Mouse (Mus musculus): Measurements from ENCODE around the gene Prkg1. TPM values are rescaled to one million over a fixed set of nuclear protein-coding genes. Genes with fewer than 3 reads are reported as not detected.

The Prkg1 gene
- total RNA-seq, 1 experiment = 1.5 TPM

DNA sequence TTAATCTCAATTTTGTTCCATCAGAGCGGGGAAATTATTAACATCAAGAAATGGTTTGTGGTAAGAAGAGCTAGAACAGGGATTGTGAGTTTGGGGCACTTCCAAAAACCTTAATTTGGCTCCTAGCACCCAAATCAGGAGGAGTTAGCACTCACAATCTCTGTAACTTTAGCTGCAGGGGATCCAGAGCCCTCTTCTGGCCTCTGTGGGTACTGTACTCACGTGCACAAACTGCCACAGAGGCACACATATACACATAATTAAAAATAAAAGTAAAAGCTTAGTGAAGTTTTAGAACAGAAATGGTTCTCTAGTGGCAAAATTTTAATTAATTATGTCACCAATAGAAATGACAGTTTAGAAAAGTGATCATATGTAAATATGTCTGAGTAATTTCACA, 614.9 kb downstream of the Prkg1 start:
- in situ Hi-C loops (cut with MboI; ENCODE audit: low sequenced_read_pairs in 2 of 2, unreplicated experiment in 2 of 2) = no loop called here
- 0 out of 2 replicates have a peak, but pooled peaks have one; percentile 6 for TF ChIP-seq ZC3H11A (IDR thresholded peaks at IDR 0.05; ENCODE audit: borderline replicate concordance, low read depth, low read length)
- no peak for TF ChIP-seq ZNF384 (IDR thresholded peaks at IDR 0.05; ENCODE audit: low read depth, low read length)
- no peak overlapping the region for H3K27ac ChIP-seq (ENCODE audit: insufficient read depth, low read depth, low read length, poor library complexity, severe bottlenecking)

DNA sequence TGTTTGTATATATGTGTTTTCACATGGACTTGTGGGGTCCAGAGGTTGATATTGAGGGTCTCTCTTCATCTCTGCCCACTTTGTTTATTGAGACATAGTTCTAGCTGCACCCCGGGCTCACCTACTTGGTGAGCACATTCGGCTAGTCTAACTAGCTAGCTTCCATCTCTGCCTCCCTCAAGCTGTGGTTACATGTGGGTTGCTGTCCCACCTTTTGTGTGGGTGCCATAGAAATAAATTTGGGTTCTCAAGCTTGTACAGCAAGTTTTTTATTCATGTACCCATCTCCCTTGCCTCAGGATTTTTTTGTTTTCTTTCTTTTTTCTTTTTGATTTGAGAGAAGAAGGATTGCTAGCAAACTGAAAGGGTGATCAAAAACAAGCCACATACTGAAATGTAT, 617.4 kb downstream of the Prkg1 start:
- no peak overlapping the region for H3K4me3 ChIP-seq (ENCODE audit: insufficient read depth in 1 of 2, low read depth in 1 of 2, low read length in 2 of 2, poor library complexity in 1 of 2, severe bottlenecking in 1 of 2)
- H3K9ac ChIP-seq (ENCODE audit: insufficient read depth, low read depth, low read length, poor library complexity, severe bottlenecking) = no peak overlapping the region

More for the DNA sequence above, 614.9 kb downstream of the Prkg1 start:
- Histone ChIP-seq H3K4me3 (ENCODE audit: insufficient read depth in 1 of 2, low read depth in 1 of 2, low read length in 2 of 2, poor library complexity in 1 of 2, severe bottlenecking in 1 of 2) (no peak overlapping the region), H3K9me3 (ENCODE audit: control insufficient read depth, insufficient read depth, low read depth, low read length) (no peaks in the 10 kb centered on the region), H3K36me3 (ENCODE audit: control insufficient read depth, insufficient read depth, low read length, poor library complexity, severe bottlenecking) (no peaks in the 10 kb centered on the region), H3K4me1 (ENCODE audit: control insufficient read depth in 2 of 2, insufficient read depth in 2 of 2, low read length in 2 of 2, poor library complexity in 1 of 2) (no peaks in the 10 kb centered on the region), H3K9ac (ENCODE audit: insufficient read depth, low read depth, low read length, poor library complexity, severe bottlenecking) (no peak overlapping the region)
- no peak for DNase-seq (ENCODE audit: low read depth, low spot score)

DNA sequence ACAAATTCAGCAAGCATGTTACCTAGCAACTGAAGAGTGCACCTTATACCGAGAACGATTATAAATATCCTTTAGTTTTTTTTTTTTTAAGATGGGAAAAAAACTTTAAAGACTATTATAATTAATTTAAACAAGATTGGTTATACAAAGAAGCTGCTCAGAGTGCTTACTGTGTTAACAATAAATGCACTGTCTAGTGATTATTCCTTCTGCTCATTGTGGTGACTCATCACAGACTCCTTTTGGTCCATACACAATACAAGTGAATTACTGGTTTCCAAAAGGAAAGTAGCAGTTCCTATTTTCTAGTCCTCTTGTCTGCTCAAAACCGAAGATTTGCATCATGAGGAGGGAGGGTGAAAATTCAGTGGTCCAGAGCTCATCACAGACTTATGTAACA, 618.7 kb downstream of the Prkg1 start:
- in situ Hi-C loops (cut with MboI; ENCODE audit: low sequenced_read_pairs in 2 of 2, unreplicated experiment in 2 of 2) = no loop called here
- no peak for DNase-seq (ENCODE audit: low read depth, low spot score)
- Histone ChIP-seq H3K36me3 (ENCODE audit: control insufficient read depth, insufficient read depth, low read length, poor library complexity, severe bottlenecking) (no peaks in the 10 kb centered on the region), H3K9me3 (ENCODE audit: control insufficient read depth, insufficient read depth, low read depth, low read length) (no peaks in the 10 kb centered on the region), H3K9ac (ENCODE audit: insufficient read depth, low read depth, low read length, poor library complexity, severe bottlenecking) (no peak overlapping the region), H3K4me1 (ENCODE audit: control insufficient read depth in 2 of 2, insufficient read depth in 2 of 2, low read length in 2 of 2, poor library complexity in 1 of 2) (no peaks in the 10 kb centered on the region), H3K4me3 (ENCODE audit: insufficient read depth in 1 of 2, low read depth in 1 of 2, low read length in 2 of 2, poor library complexity in 1 of 2, severe bottlenecking in 1 of 2) (no peak overlapping the region), H3K27ac (ENCODE audit: insufficient read depth, low read depth, low read length, poor library complexity, severe bottlenecking) (no peak overlapping the region)
- no peak for TF ChIP-seq ZC3H11A (IDR thresholded peaks at IDR 0.05; ENCODE audit: borderline replicate concordance, low read depth, low read length)
- TF ChIP-seq CHD2 (IDR thresholded peaks at IDR 0.05; ENCODE audit: low read depth, low read length) = no peak
- no peak for TF ChIP-seq MAFK (IDR thresholded peaks at IDR 0.05; ENCODE audit: insufficient read depth, low read depth, low read length)
- no peak for TF ChIP-seq HCFC1 (IDR thresholded peaks at IDR 0.05; ENCODE audit: borderline replicate concordance, insufficient read depth, low read length)
- no peak for TF ChIP-seq ZNF384 (IDR thresholded peaks at IDR 0.05; ENCODE audit: low read depth, low read length)

More for the DNA sequence above, 617.4 kb downstream of the Prkg1 start:
- H3K36me3 ChIP-seq (ENCODE audit: control insufficient read depth, insufficient read depth, low read length, poor library complexity, severe bottlenecking) = no peaks in the 10 kb centered on the region
- H3K27ac ChIP-seq (ENCODE audit: insufficient read depth, low read depth, low read length, poor library complexity, severe bottlenecking) = no peak overlapping the region
- no peaks in the 10 kb centered on the region for H3K9me3 ChIP-seq (ENCODE audit: control insufficient read depth, insufficient read depth, low read depth, low read length)
- no peaks in the 10 kb centered on the region for H3K4me1 ChIP-seq (ENCODE audit: control insufficient read depth in 2 of 2, insufficient read depth in 2 of 2, low read length in 2 of 2, poor library complexity in 1 of 2)
- DNase-seq (ENCODE audit: low read depth, low spot score) = no peak
- in situ Hi-C loops (cut with MboI; ENCODE audit: low sequenced_read_pairs in 2 of 2, unreplicated experiment in 2 of 2) = no loop called here
- no peak for TF ChIP-seq ZNF384 (IDR thresholded peaks at IDR 0.05; ENCODE audit: low read depth, low read length)
- no peak for TF ChIP-seq ZC3H11A (IDR thresholded peaks at IDR 0.05; ENCODE audit: borderline replicate concordance, low read depth, low read length)
- no peak for TF ChIP-seq MAFK (IDR thresholded peaks at IDR 0.05; ENCODE audit: insufficient read depth, low read depth, low read length)
- TF ChIP-seq CHD2 (IDR thresholded peaks at IDR 0.05; ENCODE audit: low read depth, low read length) = no peak
- no peak for TF ChIP-seq HCFC1 (IDR thresholded peaks at IDR 0.05; ENCODE audit: borderline replicate concordance, insufficient read depth, low read length)

DNA sequence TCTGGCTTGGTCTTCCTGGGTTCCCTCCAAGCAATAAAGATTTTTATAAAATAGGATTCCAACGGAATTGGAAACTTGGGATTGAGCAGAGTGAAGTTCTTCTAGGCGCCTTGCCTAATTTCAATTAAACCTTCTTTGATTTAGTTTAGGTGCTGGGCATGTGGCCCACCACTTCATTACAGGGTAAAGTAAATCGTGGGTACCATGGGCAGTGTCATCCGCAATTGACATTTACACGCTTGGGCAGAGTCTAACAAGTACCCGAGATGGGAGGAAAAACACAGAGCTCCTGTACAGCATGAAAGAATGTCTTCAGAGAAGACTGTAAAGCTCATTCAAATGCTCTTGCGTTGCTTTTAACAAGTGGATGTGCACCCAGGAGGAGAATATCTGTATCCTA, 622.9 kb downstream of the Prkg1 start:
- no peak for TF ChIP-seq CHD2 (IDR thresholded peaks at IDR 0.05; ENCODE audit: low read depth, low read length)
- TF ChIP-seq HCFC1 (IDR thresholded peaks at IDR 0.05; ENCODE audit: borderline replicate concordance, insufficient read depth, low read length) = no peak
- TF ChIP-seq MAFK (IDR thresholded peaks at IDR 0.05; ENCODE audit: insufficient read depth, low read depth, low read length) = no peak
- no peak for TF ChIP-seq ZC3H11A (IDR thresholded peaks at IDR 0.05; ENCODE audit: borderline replicate concordance, low read depth, low read length)
- no peak for TF ChIP-seq ZNF384 (IDR thresholded peaks at IDR 0.05; ENCODE audit: low read depth, low read length)
- in situ Hi-C loops (cut with MboI; ENCODE audit: low sequenced_read_pairs in 2 of 2, unreplicated experiment in 2 of 2) = no loop called here
- H3K4me1 ChIP-seq (ENCODE audit: control insufficient read depth in 2 of 2, insufficient read depth in 2 of 2, low read length in 2 of 2, poor library complexity in 1 of 2) = no peaks in the 10 kb centered on the region
- DNase-seq (ENCODE audit: low read depth, low spot score) = no peak
- no peaks in the 10 kb centered on the region for H3K36me3 ChIP-seq (ENCODE audit: control insufficient read depth, insufficient read depth, low read length, poor library complexity, severe bottlenecking)
- H3K4me3 ChIP-seq (ENCODE audit: insufficient read depth in 1 of 2, low read depth in 1 of 2, low read length in 2 of 2, poor library complexity in 1 of 2, severe bottlenecking in 1 of 2) = no peak overlapping the region
- H3K9ac ChIP-seq (ENCODE audit: insufficient read depth, low read depth, low read length, poor library complexity, severe bottlenecking) = no peak overlapping the region
- H3K9me3 ChIP-seq (ENCODE audit: control insufficient read depth, insufficient read depth, low read depth, low read length) = no peaks in the 10 kb centered on the region
- no peak overlapping the region for H3K27ac ChIP-seq (ENCODE audit: insufficient read depth, low read depth, low read length, poor library complexity, severe bottlenecking)

DNA sequence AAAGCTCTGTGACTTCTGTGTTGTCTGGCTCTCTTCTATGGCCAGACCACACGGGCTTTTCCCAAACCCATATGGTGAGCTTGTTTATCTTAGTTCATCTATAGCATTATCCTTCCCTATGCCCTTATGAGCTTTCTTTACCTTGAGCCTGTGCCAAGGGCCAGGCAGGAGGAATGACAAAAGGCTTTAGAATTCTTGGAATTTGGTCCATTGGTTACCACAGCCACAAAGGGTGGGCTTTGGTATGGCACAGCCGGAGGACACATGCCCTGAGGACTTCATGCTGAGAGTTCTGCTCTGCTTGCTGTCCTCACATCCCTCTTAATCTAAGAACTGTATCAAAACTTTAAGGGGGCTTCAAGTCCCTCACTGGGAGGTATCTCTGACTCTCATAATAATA, 628.5 kb downstream of the Prkg1 start:
- Histone ChIP-seq H3K4me3 (ENCODE audit: insufficient read depth in 1 of 2, low read depth in 1 of 2, low read length in 2 of 2, poor library complexity in 1 of 2, severe bottlenecking in 1 of 2) (no peak overlapping the region), H3K27ac (ENCODE audit: insufficient read depth, low read depth, low read length, poor library complexity, severe bottlenecking) (no peak overlapping the region), H3K4me1 (ENCODE audit: control insufficient read depth in 2 of 2, insufficient read depth in 2 of 2, low read length in 2 of 2, poor library complexity in 1 of 2) (0 out of 4 replicates have a peak, but pooled peaks cover 0 to 2% of the 10 kb centered on the region in 2 experiments), H3K9me3 (ENCODE audit: control insufficient read depth, insufficient read depth, low read depth, low read length) (no peaks in the 10 kb centered on the region), H3K36me3 (ENCODE audit: control insufficient read depth, insufficient read depth, low read length, poor library complexity, severe bottlenecking) (no peaks in the 10 kb centered on the region), H3K9ac (ENCODE audit: insufficient read depth, low read depth, low read length, poor library complexity, severe bottlenecking) (no peak overlapping the region)
- no peak for TF ChIP-seq HCFC1 (IDR thresholded peaks at IDR 0.05; ENCODE audit: borderline replicate concordance, insufficient read depth, low read length)
- TF ChIP-seq ZC3H11A (IDR thresholded peaks at IDR 0.05; ENCODE audit: borderline replicate concordance, low read depth, low read length) = no peak
- no peak for TF ChIP-seq ZNF384 (IDR thresholded peaks at IDR 0.05; ENCODE audit: low read depth, low read length)
- no peak for TF ChIP-seq CHD2 (IDR thresholded peaks at IDR 0.05; ENCODE audit: low read depth, low read length)
- TF ChIP-seq MAFK (IDR thresholded peaks at IDR 0.05; ENCODE audit: insufficient read depth, low read depth, low read length) = no peak
- no peak for DNase-seq (ENCODE audit: low read depth, low spot score)
- in situ Hi-C loops (cut with MboI; ENCODE audit: low sequenced_read_pairs in 2 of 2, unreplicated experiment in 2 of 2) = no loop called here

Measured in ES-E14 (cell line).